Mouse (Mus musculus) gastrocnemius, postnatal 25 days (tissue): ENCODE results near the gene Ddx19b. TPM values are rescaled to one million over a fixed set of nuclear protein-coding genes. Genes with fewer than 3 reads are reported as not detected.
"Not testable (repeated sequence)": the region's sequence is repeated elsewhere in the genome, so short reads cannot be mapped to it uniquely, and the experiment has no call there.

ENCODE experiments used
- DNase-seq: peaks from one replicate; pipeline ENCODE4 v3.0.0; 2022
- long read RNA-seq, 2 experiments: library from polyadenylated mRNA; stranded (forward); transcript quantifications; one replicate each; pipeline ENCODE4 v2.0.0; 2021
- total RNA-seq, 2 experiments: library from RNA; stranded (reverse); gene quantifications; 1 replicate in 1 of 2; 2 replicates in 1 of 2; pipeline ENCODE4 v1.2.3; 2021

Gene Ddx19b
- 10 to 100 TPM; 11.4 to 11.5 TPM for total RNA-seq
- long read RNA-seq, experiment 1, full-length matches to known transcripts = 1 of 9 reads
- long read RNA-seq, experiment 1, partial matches to known transcripts = 0 of 9 reads
- long read RNA-seq, experiment 1, other reads (novel, unspliced or antisense) = 8 of 9 reads
- long read RNA-seq, experiment 2, full-length matches to known transcripts = 3 of 7 reads
- long read RNA-seq, experiment 2, partial matches to known transcripts = 2 of 7 reads
- long read RNA-seq, experiment 2, other reads (novel, unspliced or antisense) = 2 of 7 reads

GRCm38 (mm10) chr8:111031572-111031971 lies at the start of gene Ddx19b:
Gene Ddx19b, minus strand, starts transcription at chr8:111031751.
- no peak for DNase-seq

GRCm38 (mm10) chr8:111079861-111080271 lies 48.3 kb upstream of the Ddx19b start:
- peak; percentile 12 for DNase-seq

DNA sequence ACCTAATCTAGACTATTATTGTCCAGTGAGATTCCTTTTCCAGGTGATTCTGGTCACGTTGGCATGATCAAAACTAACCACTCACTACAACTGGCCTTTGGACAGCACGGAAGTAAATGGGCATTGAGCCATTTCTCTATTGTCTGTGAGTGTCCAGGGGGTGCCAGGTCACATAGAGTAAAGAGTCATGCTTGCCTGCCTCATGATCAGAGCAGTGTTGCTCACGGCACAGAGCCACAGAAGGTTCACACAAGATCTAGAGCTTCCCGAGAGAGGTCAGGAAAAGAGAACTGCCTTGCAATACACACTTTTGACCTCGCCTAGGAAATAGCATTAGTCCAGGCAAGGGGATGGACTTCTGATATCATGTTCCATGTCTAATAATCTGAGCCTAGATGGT lies 47.9 kb upstream of the Ddx19b start:
- no peak for DNase-seq

GRCm38 (mm10) chr8:111075926-111076325 lies 44.4 kb upstream of the Ddx19b start:
- no peak for DNase-seq

GRCm38 (mm10) chr8:111068660-111069059 lies 37.1 kb upstream of the Ddx19b start:
- not testable (repeated sequence) for DNase-seq

- DNase-seq = no peak
Measured at GRCm38 (mm10) chr8:111067439-111067838, 35.9 kb upstream of the Ddx19b start.

GRCm38 (mm10) chr8:111066308-111066707 lies 34.8 kb upstream of the Ddx19b start:
- no peak for DNase-seq

- no peak for DNase-seq
Measured at GRCm38 (mm10) chr8:111062893-111063292, 31.3 kb upstream of the Ddx19b start.

DNA sequence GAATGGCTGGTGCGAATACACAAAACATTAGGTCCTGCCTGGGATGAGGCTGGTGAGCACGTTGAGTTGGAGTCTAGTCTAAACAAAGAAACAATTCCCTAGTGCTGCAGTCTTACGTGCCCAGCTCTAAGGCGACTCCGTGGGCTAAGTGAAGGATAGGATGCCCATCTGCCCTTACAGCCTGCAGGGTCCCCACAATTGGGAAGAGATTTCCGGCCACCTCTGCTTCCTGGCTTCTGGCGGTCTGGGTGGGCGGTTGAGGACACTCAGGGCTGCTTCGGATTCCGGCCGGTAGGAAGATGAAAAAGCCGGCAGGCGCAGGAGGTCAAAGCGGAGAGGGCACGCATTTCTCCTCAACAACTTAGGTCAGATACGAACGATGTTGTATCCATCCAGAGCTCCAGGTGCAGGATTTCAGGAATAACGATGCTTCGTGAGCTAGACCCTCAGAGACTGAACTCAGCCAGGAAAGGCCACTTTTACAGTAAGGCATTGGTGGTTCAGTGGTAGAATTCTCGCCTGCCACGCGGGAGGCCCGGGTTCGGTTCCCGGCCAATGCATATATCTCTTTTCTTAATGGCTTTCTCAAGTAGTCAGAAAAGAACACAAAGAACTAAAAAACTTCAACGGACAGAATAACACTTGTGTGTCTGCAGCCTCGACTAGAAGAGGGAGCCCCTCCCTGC lies 30.7 kb upstream of the Ddx19b start:
- DNase-seq = peak; percentile 73

DNA sequence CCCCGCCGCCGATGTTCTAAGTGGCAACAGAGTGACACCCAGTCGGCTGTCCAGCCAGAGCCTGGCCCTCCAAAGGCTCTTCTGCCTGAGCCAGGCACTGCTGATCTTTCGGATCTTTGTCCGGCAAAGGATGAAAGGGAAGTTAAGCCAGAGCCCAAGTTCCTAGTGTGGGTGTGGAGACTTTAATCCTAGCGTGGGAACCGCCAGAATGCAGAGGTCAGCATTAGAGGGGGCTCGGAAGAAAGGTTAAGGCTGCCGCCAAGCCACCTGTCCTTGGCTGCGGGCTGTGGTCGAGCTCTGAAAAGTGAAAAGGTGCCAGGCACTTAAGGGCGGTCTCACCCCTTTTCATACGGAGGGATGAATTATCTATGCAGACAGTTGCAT lies 30.1 kb upstream of the Ddx19b start:
- DNase-seq = no peak

GRCm38 (mm10) chr8:111058946-111059572 lies 27.5 kb upstream of the Ddx19b start:
- DNase-seq = no peak

DNA sequence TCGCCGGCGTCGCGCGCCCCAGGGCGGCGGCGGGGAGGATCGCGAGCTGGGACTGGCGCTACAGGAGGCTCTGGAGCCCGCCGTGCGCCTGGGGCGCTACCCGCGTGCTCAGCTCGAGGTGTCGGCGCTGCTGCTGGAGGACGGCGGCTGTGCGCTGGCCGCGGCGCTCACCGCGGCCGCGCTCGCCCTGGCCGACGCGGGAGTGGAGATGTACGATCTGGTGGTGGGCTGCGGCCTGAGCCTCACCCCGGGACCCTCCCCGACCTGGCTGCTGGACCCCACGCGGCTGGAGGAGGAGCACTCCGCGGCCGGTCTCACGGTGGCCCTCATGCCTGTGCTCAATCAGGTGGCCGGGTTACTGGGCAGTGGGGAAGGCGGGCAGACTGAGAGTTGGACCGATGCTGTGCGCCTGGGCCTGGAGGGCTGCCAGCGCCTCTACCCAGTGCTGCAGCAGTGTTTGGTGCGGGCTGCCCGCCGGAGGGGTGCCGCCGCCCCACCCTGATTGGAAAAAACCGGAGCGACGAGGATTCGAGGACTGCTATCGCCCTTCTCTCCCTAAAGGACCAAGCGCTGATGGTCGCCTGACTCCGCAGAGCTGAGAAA lies 25.2 kb upstream of the Ddx19b start:
- DNase-seq = peak; percentile 30

GRCm38 (mm10) chr8:111056158-111056663 lies 24.7 kb upstream of the Ddx19b start, which contains the start of gene Exosc6:
Gene Exosc6, plus strand, starts transcription at chr8:111056339.
- DNase-seq = peak; percentile 87

- DNase-seq = no peak
Measured at GRCm38 (mm10) chr8:111055661-111056060, 24.1 kb upstream of the Ddx19b start.

GRCm38 (mm10) chr8:111055031-111055634 lies 23.6 kb upstream of the Ddx19b start:
- DNase-seq = no peak

DNA sequence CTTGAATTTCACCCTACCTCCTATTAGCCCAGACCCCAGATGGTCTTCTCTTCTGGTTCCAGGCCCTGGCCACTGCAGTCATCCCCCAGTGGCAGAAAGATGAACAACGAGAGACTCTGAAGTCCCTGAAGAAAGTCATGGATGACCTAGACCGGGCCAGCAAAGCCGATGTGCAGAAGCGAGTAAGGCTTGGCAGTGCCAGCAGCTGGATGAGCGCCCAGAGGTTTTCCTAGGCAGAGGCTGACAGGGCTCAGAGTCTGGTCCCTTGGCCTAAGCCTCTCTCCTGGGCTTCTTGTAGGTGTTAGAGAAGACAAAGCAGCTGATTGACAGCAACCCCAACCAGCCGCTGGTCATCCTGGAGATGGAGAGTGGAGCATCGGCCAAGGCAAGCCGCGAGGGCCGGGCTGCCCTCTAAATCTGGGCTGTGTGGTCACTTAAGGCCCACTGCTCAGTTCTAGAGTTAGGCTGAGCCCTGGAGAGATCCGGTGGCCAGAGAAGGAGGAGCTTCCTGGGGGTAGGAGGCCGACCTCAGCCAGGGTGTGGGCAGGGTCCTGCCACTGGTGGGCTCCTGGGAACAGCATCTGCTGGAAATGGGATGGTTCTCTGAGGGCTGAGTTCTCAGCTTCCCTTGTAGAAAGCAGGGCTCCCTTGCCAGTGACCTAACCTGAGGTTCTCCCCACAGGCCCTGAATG lies 22.4 kb upstream of the Ddx19b start:
- DNase-seq = peak; percentile 20

DNA sequence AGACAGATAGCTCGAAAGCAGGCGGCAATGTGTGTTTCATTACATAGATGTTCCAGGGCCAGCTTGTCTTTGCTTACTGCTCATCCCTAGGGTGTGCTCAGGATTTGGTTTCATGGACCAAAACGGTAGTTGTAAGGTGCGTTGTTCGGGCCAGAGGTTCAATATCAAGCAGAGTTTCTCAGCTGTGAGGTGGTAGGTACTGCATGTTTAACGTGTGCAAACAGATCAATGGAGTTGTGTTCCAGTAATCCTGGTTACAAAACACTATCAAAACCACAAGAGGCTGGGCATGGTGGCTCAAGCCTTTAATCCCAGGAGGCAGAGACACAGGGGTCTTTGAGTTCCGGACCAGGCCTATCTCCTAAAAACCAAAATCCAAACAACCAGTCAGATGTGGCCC lies 17.6 kb upstream of the Ddx19b start:
- DNase-seq = no peak

GRCm38 (mm10) chr8:111048694-111049093 lies 17.1 kb upstream of the Ddx19b start:
- DNase-seq = no peak

- no peak for DNase-seq
Measured at GRCm38 (mm10) chr8:111044003-111044734, 12.6 kb upstream of the Ddx19b start.

DNA sequence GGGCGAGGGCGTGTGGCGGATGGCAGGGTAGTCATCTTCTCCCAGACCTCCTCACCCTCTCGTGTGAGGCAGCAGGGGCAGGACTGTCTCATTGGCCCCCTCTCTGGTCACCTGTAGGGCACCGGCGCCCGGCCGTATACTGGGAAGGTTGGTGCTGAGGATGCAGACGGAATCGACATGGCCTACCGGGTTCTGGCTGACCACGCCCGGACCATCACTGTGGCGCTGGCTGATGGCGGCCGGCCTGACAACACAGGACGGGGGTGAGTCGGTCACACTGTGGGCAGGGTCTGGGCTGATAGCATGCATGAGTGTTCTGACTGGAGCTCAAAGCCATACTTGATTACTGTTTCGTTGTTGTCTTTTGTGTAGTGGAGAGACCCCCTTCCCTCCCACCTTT lies 11.0 kb upstream of the Ddx19b start:
- DNase-seq = no peak

DNA sequence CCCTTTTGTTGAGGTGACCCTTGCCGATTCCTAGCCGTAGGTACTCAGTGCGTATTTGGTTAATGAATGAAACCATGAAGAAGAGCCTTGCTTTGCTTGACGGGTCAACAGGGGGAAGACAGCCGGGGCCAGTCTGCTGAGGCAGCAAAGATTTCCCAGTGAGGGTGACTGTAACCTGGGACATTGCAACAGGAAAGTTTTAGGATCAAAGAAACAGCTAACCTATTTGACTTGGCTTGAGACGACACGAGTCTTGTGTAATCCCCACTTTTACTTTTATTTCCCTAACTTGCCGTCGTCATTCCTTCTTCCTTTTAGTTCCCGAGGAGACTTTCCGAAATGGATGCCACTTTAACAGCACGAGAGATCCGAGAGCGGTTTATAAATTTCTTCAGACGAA lies 5.0 kb upstream of the Ddx19b start:
- DNase-seq = no peak
